Comparison of ENCODE assay signal across 11 mouse cellular contexts in genomic region chr13:49479399-49479798, GRCm38 (mm10). TPM values are rescaled to one million over a fixed set of nuclear protein-coding genes. Genes with fewer than 3 reads are reported as not detected.
DNase-seq lines count a peak whose midpoint lies in the region; ATAC-seq lines count a peak whose summit lies in the region.
"Had no signal": no experiment of that assay in that cellular context is flagged by ENCODE, and none has a peak within 500 bp of the region (broad histone marks: within the 10 kb centered on the region; RNA-seq: fewer than 3 reads in every experiment).

No protein-coding gene starts in this region.

- no peaks in the 10 kb centered on the region for H3K36me3 ChIP-seq in heart, embryonic 11.5 days (ENCODE audit: control insufficient read depth, insufficient read depth, low read length)
- no peaks in the 10 kb centered on the region for H3K36me3 ChIP-seq in embryonic facial prominence, embryonic 14.5 days (ENCODE audit: control insufficient read depth, insufficient read depth, low read length)
- H3K36me3 ChIP-seq in heart, embryonic 16.5 days (ENCODE audit: control insufficient read depth, insufficient read depth): no peaks in the 10 kb centered on the region
- H3K36me3 ChIP-seq: liver, embryonic 15.5 days had no signal

- peaks cover 4% of the 10 kb centered on the region; the same call in 1 of the 2 replicates for H3K4me1 ChIP-seq in heart, embryonic 11.5 days (ENCODE audit: control insufficient read depth, insufficient read depth, low read length)
- H3K4me1 ChIP-seq in embryonic facial prominence, embryonic 14.5 days (ENCODE audit: control insufficient read depth, insufficient read depth, low read length): peaks cover 26% of the 10 kb centered on the region
- H3K4me1 ChIP-seq in heart, embryonic 16.5 days (ENCODE audit: control insufficient read depth, insufficient read depth, low read length): peaks cover 14% of the 10 kb centered on the region
- H3K4me1 ChIP-seq: liver, embryonic 15.5 days had no signal

- peak; percentile 72 to 74 for DNase-seq in heart, adult 18-20 months
- peak; percentile 56 for DNase-seq in embryonic facial prominence, embryonic 14.5 days (ENCODE audit: low spot score)
- peak; percentile 74 for DNase-seq in lung, postnatal 36 days
- DNase-seq in ovary, adult 18-20 months (ENCODE audit: low spot score): no peak
- no peak for DNase-seq in neural tube, embryonic 10.5 days (ENCODE audit: extremely low spot score, low spot score)
- DNase-seq in spleen, postnatal 10 days (ENCODE audit: low spot score in 2 of 2): no peak

- no peaks in the 10 kb centered on the region for H3K27me3 ChIP-seq in heart, embryonic 11.5 days (ENCODE audit: control insufficient read depth, insufficient read depth, low read length)
- no peaks in the 10 kb centered on the region for H3K27me3 ChIP-seq in embryonic facial prominence, embryonic 14.5 days (replicated peaks; ENCODE audit: control insufficient read depth, insufficient read depth, low read length)
- no peaks in the 10 kb centered on the region for H3K27me3 ChIP-seq in heart, embryonic 16.5 days (ENCODE audit: control insufficient read depth, insufficient read depth, low read length)
- H3K27me3 ChIP-seq: liver, embryonic 15.5 days had no signal

- H3K4me3 ChIP-seq in heart, embryonic 11.5 days (ENCODE audit: low read depth, low read length): no peak overlapping the region
- no peak overlapping the region for H3K4me3 ChIP-seq in embryonic facial prominence, embryonic 14.5 days (ENCODE audit: low read depth, low read length)
- H3K4me3 ChIP-seq in heart, embryonic 16.5 days (ENCODE audit: low read length): no peak overlapping the region
- H3K4me3 ChIP-seq: liver, embryonic 15.5 days had no signal

- H3K9ac ChIP-seq in heart, embryonic 11.5 days (ENCODE audit: low read depth, low read length): no peak overlapping the region
- H3K9ac ChIP-seq in embryonic facial prominence, embryonic 14.5 days (ENCODE audit: low read depth, low read length): no peak overlapping the region
- no peak overlapping the region for H3K9ac ChIP-seq in heart, embryonic 16.5 days (ENCODE audit: low read length)
- H3K9ac ChIP-seq: liver, embryonic 15.5 days had no signal

- H3K9me3 ChIP-seq in heart, embryonic 11.5 days (replicated peaks; ENCODE audit: control insufficient read depth, low read length): no peaks in the 10 kb centered on the region
- H3K9me3 ChIP-seq in embryonic facial prominence, embryonic 14.5 days (ENCODE audit: control insufficient read depth, low read length): no peaks in the 10 kb centered on the region
- no peaks in the 10 kb centered on the region for H3K9me3 ChIP-seq in heart, embryonic 16.5 days (replicated peaks; ENCODE audit: control insufficient read depth, low read length)
- H3K9me3 ChIP-seq: liver, embryonic 15.5 days had no signal

- no peak overlapping the region for H3K27ac ChIP-seq in heart, embryonic 11.5 days (ENCODE audit: low read depth, low read length)
- H3K27ac ChIP-seq in embryonic facial prominence, embryonic 14.5 days (replicated peaks; ENCODE audit: low read depth, low read length): peak overlapping the region; percentile 95
- H3K27ac ChIP-seq in heart, embryonic 16.5 days (ENCODE audit: low read length): peak overlapping the region; percentile 68
- H3K27ac ChIP-seq: liver, embryonic 15.5 days had no signal

- 80% methylated on average over 4 of the region's 4 CpGs for WGBS in heart, embryonic 11.5 days (ENCODE audit: insufficient replicate concordance)
- whole genome bisulfite sequencing in embryonic facial prominence, embryonic 14.5 days: 73% methylated on average over 4 of the region's 4 CpGs
- 68% methylated on average over 4 of the region's 4 CpGs for WGBS in heart, embryonic 16.5 days

- no peak for ATAC-seq in heart, embryonic 11.5 days (replicated peaks; ENCODE audit: insufficient number of reproducible peaks, low FRiP score, low TSS enrichment)
- ATAC-seq in embryonic facial prominence, embryonic 14.5 days (ENCODE audit: low read depth): no peak
- no peak for ATAC-seq in heart, embryonic 16.5 days (replicated peaks; ENCODE audit: extremely low read depth, insufficient read depth, low FRiP score)
- ATAC-seq: inflammation-experienced regulatory T-cells, adult 6 months; midbrain, embryonic 16.5 days had no signal

- H3K4me2 ChIP-seq in heart, embryonic 11.5 days: no peak overlapping the region
- H3K4me2 ChIP-seq in embryonic facial prominence, embryonic 14.5 days (ENCODE audit: low read depth, low read length): no peak overlapping the region
- H3K4me2 ChIP-seq in heart, embryonic 16.5 days (ENCODE audit: low read depth, low read length): no peak overlapping the region
- H3K4me2 ChIP-seq: liver, embryonic 15.5 days had no signal

RNA-seq across cellular contexts. Expression of gene Tes3-ps, which starts 13.7 kb away (rescaled TPM):
- total RNA-seq in heart, adult 18-20 months (2021): 1 to 10 TPM; 1.3 to 1.5 TPM
- polyA plus RNA-seq in heart, embryonic 11.5 days (2014; fragmentation: Nextera tagmentation; extraction: Ambion mirVana): 0.42 and 0.56 TPM in 2 replicates
- polyA plus RNA-seq in embryonic facial prominence, embryonic 14.5 days (2014; fragmentation: Nextera tagmentation; extraction: Ambion mirVana): 0.81 and 0.97 TPM in 2 replicates
- 0.74 and 1.1 TPM in 2 replicates for polyA plus RNA-seq in heart, embryonic 16.5 days (2015; fragmentation: Nextera tagmentation; extraction: Ambion mirVana)

RNA-seq across cellular contexts. Expression of gene Ecm2, which starts 25.2 kb away (rescaled TPM):
- 10 to 100 TPM; 13.2 to 15.1 TPM for total RNA-seq in heart, adult 18-20 months (2021)
- 1.4 and 1.8 TPM in 2 replicates for polyA plus RNA-seq in heart, embryonic 11.5 days (2014; fragmentation: Nextera tagmentation; extraction: Ambion mirVana)
- 1.7 TPM in 2 replicates for polyA plus RNA-seq in embryonic facial prominence, embryonic 14.5 days (2014; fragmentation: Nextera tagmentation; extraction: Ambion mirVana)
- polyA plus RNA-seq in heart, embryonic 16.5 days (2015; fragmentation: Nextera tagmentation; extraction: Ambion mirVana): 5.0 and 5.8 TPM in 2 replicates

RNA-seq across cellular contexts. Expression of gene Ippk, which starts 58.4 kb away (rescaled TPM):
- 1 to 10 TPM; 7.0 to 7.4 TPM for total RNA-seq in heart, adult 18-20 months (2021)
- 11.1 and 11.6 TPM in 2 replicates for polyA plus RNA-seq in heart, embryonic 11.5 days (2014; fragmentation: Nextera tagmentation; extraction: Ambion mirVana)
- polyA plus RNA-seq in embryonic facial prominence, embryonic 14.5 days (2014; fragmentation: Nextera tagmentation; extraction: Ambion mirVana): 13.8 and 14.5 TPM in 2 replicates
- polyA plus RNA-seq in heart, embryonic 16.5 days (2015; fragmentation: Nextera tagmentation; extraction: Ambion mirVana): 11.1 and 11.8 TPM in 2 replicates

Comparison
In these comparisons a context has a peak if more than half of its experiments do, and no peak if none do; other contexts are left out.
1. DNase-seq: peak in heart, adult 18-20 months (2 of 2), embryonic facial prominence, embryonic 14.5 days (single experiment) and lung, postnatal 36 days (single experiment); none in ovary, adult 18-20 months (single experiment), neural tube, embryonic 10.5 days (single experiment) and spleen, postnatal 10 days (0 of 2).